Mouse (Mus musculus): Measurements from ENCODE around the gene Mst1r.

DNA sequence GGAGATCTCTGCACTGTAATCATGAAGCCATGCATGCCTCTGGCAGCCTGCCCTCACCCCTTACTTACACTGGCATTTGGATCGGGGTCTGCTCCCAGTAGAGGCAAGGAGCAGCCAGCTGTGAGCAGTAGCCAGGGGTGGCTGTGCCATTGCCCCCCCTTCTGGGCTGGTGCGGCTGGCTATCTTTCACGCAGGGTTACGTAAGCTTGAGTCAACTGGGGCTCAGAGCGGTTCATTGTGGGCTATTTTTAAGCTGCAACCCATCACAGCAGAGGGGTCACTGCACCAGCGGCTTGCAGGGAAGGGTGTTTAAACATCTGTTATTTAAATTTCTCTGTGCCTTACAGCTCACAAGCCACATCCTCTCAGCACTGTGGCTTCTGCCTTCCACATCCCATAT, 17.3 kb downstream of the Mst1r start:
- TF ChIP-seq POLR2A (IDR thresholded peaks at IDR 0.05; ENCODE audit: low read depth, low read length): no peak
- TF ChIP-seq CTCF (IDR thresholded peaks at IDR 0.05; ENCODE audit: extremely low read depth, insufficient read depth, insufficient read length, insufficient replicate concordance): no peak
